Mouse (Mus musculus): ENCODE data around the gene Kmt2d.
"Not testable (repeated sequence)": the region's sequence is repeated elsewhere in the genome, so short reads cannot be mapped to it uniquely, and the experiment has no call there.

Gene Kmt2d

DNA sequence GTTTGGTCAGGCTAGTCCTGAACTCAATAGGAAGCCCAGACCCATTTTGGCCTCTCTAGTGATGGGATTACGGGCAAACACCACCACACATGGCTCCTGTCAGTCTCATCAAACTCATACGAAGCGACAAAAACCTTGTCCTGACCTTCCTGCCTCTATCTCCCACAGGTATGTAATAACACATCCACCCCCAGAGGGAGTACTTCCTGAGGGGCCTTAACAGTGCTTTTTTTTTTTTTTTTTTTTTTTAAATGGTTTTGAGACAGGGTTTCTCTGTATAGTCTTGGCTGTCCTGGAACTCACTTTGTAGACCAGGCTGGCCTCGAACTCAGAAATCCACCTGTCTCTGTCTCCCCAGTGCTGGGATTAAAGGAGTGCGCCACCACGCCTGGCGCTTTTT is 52.8 kb downstream of the Kmt2d start:
- TF ChIP-seq POU5F1 (IDR thresholded peaks at IDR 0.05; ENCODE audit: borderline replicate concordance, low read length) (no peak), NANOG (IDR thresholded peaks at IDR 0.05; ENCODE audit: borderline replicate concordance, low read length) (no peak), CTCF (conservative IDR thresholded peaks at IDR 0.05; ENCODE audit: low read length) (no peak)

DNA sequence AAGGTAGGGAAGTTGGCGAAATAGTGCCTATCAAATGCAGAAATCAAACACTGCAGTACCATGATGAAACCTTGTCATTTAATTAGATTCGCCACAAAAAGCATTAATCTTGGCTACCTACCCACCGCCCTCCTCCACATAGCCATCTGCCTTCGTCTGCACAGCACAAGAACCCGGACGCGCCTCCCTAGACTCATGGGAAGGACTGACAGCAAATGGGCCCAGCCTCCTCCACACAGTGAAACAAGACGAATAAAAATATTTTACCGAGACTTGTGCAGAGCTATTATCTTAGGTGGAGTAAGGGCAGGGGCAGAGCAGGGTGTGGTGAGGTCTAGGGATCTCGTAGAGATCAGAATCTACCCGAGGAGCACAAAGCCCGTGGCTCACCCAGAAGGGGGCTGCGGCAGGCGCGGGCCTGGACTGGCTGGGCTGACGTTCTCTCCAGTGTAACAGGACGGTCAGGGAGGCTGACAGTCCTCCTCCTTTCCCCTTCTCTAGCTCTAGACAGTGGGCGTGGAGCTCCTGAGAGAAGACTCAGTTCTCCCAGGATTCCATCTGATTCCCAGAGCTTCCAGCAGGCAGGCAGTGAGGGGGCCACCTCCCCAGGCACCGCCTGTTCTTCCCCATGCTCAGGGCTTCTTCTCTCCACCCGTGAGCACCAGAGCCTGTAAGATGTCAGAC is 58.1 kb downstream of the Kmt2d start:
- Histone ChIP-seq H3K27me3 (ENCODE audit: insufficient read depth, low read length) (peaks cover 22% of the 10 kb centered on the region), H3K9me3 (ENCODE audit: low read length) (no peaks in the 10 kb centered on the region), H3K36me3 (ENCODE audit: insufficient read depth, low read length) (peaks cover 54% of the 10 kb centered on the region), H3K4me3 (replicated peaks; ENCODE audit: low read length) (peak overlapping the region; percentile 37; the same call in 1 of the 2 replicates), H3K4me1 (replicated peaks; ENCODE audit: low read depth, low read length) (peaks cover 33% of the 10 kb centered on the region)
- no peak for TF ChIP-seq POU5F1 (IDR thresholded peaks at IDR 0.05; ENCODE audit: borderline replicate concordance, low read length)
- TF ChIP-seq CTCF (conservative IDR thresholded peaks at IDR 0.05; ENCODE audit: low read length), result no peak
- no peak for TF ChIP-seq NANOG (IDR thresholded peaks at IDR 0.05; ENCODE audit: borderline replicate concordance, low read length)

More for the DNA sequence above, 52.8 kb downstream of the Kmt2d start:
- no peaks in the 10 kb centered on the region for H3K27me3 ChIP-seq (ENCODE audit: insufficient read depth, low read length)
- H3K4me1 ChIP-seq (replicated peaks; ENCODE audit: low read depth, low read length), result peaks cover 42% of the 10 kb centered on the region
- no peaks in the 10 kb centered on the region for H3K9me3 ChIP-seq (ENCODE audit: low read length)
- H3K4me3 ChIP-seq (replicated peaks; ENCODE audit: low read length), result no peak overlapping the region
- H3K36me3 ChIP-seq (ENCODE audit: insufficient read depth, low read length), result peaks cover 58% of the 10 kb centered on the region

DNA sequence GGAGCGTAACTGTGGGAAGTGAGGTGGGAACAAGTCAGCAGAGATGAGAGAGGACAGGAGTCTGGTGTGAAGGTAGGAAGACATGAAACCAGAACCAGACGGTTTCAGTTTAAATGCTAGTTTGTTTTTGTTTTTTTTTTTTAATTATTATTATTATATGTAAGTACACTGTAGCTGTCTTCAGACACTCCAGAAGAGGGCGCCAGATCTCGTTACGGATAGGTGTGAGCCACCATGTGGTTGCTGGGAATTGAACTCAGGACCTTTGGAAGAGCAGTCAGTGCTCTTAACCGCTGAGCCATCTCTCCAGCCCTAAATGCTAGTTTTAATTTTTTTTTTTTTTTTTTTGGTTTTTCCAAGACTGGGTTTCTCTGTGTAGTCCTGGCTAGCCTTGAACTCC is 60.8 kb downstream of the Kmt2d start:
- not testable (repeated sequence) for H3K4me3 ChIP-seq (replicated peaks; ENCODE audit: low read length); H3K9me3 ChIP-seq (ENCODE audit: low read length)
- Histone ChIP-seq H3K4me1 (replicated peaks; ENCODE audit: low read depth, low read length) (peaks cover 50% of the 10 kb centered on the region), H3K36me3 (ENCODE audit: insufficient read depth, low read length) (peaks cover 38% of the 10 kb centered on the region), H3K27me3 (ENCODE audit: insufficient read depth, low read length) (peaks cover 48% of the 10 kb centered on the region)
- peak; percentile 13 for TF ChIP-seq CTCF (conservative IDR thresholded peaks at IDR 0.05; ENCODE audit: low read length)

DNA sequence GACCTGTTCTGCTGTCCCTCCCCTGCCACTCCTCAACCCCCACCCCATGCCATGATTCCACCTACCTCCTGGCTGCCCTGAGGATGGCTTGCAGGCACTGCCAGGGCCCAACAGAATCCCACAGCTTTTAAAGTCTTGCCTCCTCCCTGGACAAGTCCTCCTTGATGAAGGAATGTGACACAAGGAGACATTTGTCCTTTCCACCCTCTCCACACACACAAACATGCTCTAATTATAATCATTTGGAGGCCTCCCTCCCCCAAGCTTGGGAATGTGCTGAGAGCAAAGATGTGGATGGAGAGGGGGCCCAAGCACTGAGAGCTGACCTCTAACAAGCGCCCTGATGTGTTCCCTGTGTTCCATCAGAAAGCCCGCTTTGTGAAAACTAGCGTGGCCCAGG is 61.6 kb downstream of the Kmt2d start, which contains the start of gene Ddn:
Gene Ddn (minus strand): TSS at position 101 of the 400 bp plus-strand sequence.
- Histone ChIP-seq H3K4me3 (replicated peaks; ENCODE audit: low read length) (peak within 1 kb of the TSS; percentile 67), H3K4me1 (replicated peaks; ENCODE audit: low read depth, low read length) (peaks cover 58% of the 10 kb centered on the region), H3K27me3 (ENCODE audit: insufficient read depth, low read length) (peaks cover 56% of the 10 kb centered on the region), H3K36me3 (ENCODE audit: insufficient read depth, low read length) (peaks cover 30% of the 10 kb centered on the region), H3K9me3 (ENCODE audit: low read length) (no peaks in the 10 kb centered on the region)
- TF ChIP-seq NANOG (IDR thresholded peaks at IDR 0.05; ENCODE audit: borderline replicate concordance, low read length) (no peak), POU5F1 (IDR thresholded peaks at IDR 0.05; ENCODE audit: borderline replicate concordance, low read length) (no peak), CTCF (conservative IDR thresholded peaks at IDR 0.05; ENCODE audit: low read length) (no peak)

DNA sequence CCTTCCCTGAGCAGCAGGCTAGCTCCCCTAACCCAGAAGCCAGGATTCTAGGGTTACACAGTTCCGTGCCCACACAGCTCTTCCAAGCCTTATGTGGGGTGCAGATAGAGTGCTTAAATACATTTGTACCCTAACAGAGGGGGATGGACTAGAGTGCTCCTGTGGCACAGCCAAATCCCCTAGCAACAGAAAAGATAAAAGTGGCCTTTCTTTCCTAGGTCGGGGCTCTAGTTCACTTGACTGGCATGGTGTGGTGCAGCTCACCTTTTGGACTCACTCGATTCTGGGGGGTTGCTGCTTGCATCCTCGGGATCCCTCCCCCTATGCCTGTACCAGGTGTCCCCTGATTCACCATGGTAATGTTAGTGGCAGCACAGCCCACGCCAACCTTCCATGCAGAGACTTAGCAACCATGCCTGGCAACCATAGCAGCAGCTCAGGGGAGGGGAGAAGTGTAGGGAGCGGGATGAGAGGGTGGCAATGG is 62.3 kb downstream of the Kmt2d start:
- TF ChIP-seq NANOG (IDR thresholded peaks at IDR 0.05; ENCODE audit: borderline replicate concordance, low read length) (no peak), CTCF (conservative IDR thresholded peaks at IDR 0.05; ENCODE audit: low read length) (no peak), POU5F1 (IDR thresholded peaks at IDR 0.05; ENCODE audit: borderline replicate concordance, low read length) (no peak)
- Histone ChIP-seq H3K4me3 (replicated peaks; ENCODE audit: low read length) (peak overlapping the region; percentile 67; the same call in 1 of the 2 replicates), H3K9me3 (ENCODE audit: low read length) (no peaks in the 10 kb centered on the region)

DNA sequence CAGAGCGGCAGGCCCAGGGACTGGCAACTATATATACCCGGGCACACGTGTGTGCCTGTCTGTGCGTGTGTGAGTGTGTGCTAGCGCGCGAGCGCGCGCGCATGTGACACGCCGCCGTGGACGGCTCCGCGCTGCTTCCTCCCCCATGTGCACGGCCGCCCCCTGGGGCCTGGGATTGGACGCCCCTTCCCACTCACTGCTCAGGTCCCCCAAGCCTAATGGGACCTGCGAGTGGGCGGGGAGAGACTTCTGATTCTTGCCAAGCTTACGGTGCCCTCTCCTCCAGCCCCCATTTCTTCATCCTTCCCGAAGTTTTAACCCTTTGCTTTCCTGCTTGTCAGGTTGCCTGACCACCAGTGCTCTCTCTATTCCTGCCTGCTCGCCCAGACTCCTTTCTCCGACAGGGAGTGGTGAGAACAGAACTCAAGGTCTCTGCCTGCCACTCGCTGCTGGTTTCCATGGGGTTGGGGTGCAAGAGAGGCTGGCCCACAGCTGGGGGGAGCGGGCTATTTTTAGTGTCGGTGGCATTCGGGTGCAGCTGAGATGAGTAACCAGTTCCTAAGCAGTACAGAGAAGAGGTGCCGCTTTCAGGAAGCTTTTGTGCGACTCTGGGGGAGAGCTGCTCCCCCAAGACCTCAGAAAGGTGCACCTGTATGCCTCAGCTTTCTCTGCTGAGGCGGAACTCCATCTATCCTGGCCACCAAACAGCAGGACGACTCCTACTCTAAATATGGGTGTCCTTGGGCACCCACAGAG is 62.9 kb downstream of the Kmt2d start:
- Histone ChIP-seq H3K4me3 (replicated peaks; ENCODE audit: low read length) (peak overlapping the region; percentile 67), H3K9me3 (ENCODE audit: low read length) (no peaks in the 10 kb centered on the region), H3K27me3 (ENCODE audit: insufficient read depth, low read length) (peaks cover 70% of the 10 kb centered on the region), H3K36me3 (ENCODE audit: insufficient read depth, low read length) (peaks cover 18% of the 10 kb centered on the region), H3K4me1 (replicated peaks; ENCODE audit: low read depth, low read length) (peaks cover 58% of the 10 kb centered on the region)
- TF ChIP-seq NANOG (IDR thresholded peaks at IDR 0.05; ENCODE audit: borderline replicate concordance, low read length) (no peak), POU5F1 (IDR thresholded peaks at IDR 0.05; ENCODE audit: borderline replicate concordance, low read length) (no peak), CTCF (conservative IDR thresholded peaks at IDR 0.05; ENCODE audit: low read length) (no peak)

More for the DNA sequence above, 62.3 kb downstream of the Kmt2d start:
- H3K4me1 ChIP-seq (replicated peaks; ENCODE audit: low read depth, low read length), result peaks cover 58% of the 10 kb centered on the region
- peaks cover 24% of the 10 kb centered on the region for H3K36me3 ChIP-seq (ENCODE audit: insufficient read depth, low read length)
- peaks cover 63% of the 10 kb centered on the region for H3K27me3 ChIP-seq (ENCODE audit: insufficient read depth, low read length)

DNA sequence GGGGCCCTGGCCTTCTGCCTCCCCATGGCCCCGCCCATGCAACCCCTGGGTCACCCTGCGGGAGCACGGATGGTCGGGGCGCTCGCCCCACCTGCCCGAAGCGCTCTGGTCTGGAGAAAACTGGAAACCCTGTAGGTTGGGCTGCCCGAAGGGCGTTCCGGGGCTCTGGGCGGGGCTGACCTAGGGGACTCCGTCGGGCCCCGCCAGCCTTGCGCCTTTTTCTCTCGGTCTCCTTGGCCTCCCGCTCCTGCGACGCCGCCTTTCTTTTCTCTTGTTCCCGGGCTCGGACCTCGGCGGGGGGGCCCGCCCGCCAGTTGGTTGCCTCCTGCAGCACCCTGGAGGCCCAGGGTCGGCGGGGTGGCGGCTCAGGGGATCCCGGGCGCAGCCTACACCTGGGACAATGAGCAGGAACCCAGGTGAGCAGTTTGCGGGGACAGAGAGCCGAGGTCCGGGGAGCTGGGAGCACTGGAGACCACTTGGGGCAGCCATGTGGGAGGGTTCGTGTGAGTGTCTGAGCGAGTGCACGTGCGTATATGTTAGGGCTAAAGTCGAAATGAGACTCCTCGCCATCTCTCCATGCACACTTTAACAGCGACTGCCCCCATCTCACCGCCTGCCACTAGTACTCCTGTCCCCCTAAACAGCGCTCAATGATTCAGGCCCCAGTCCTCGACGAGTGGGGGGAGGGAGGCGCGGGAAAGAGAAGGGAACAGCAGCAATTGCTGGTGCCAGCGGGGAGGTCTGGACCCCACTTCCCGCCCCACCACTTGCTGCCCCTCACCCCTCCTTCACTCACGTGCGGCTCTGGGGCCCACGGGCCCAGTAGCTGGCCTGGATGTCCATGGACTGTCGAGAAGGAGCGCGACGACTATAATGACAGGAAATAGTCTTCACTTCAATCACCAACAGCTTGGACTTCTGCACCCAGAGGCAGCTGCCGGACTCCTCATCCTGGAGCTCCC is 63.9 kb downstream of the Kmt2d start:
- H3K9me3 ChIP-seq (ENCODE audit: low read length), result no peaks in the 10 kb centered on the region
- H3K4me1 ChIP-seq (replicated peaks; ENCODE audit: low read depth, low read length), result peaks cover 56% of the 10 kb centered on the region
- TF ChIP-seq CTCF (conservative IDR thresholded peaks at IDR 0.05; ENCODE audit: low read length) (no peak), POU5F1 (IDR thresholded peaks at IDR 0.05; ENCODE audit: borderline replicate concordance, low read length) (no peak), NANOG (IDR thresholded peaks at IDR 0.05; ENCODE audit: borderline replicate concordance, low read length) (no peak)
- peaks cover 80% of the 10 kb centered on the region for H3K27me3 ChIP-seq (ENCODE audit: insufficient read depth, low read length)
- H3K36me3 ChIP-seq (ENCODE audit: insufficient read depth, low read length), result peaks cover 11% of the 10 kb centered on the region
- H3K4me3 ChIP-seq (replicated peaks; ENCODE audit: low read length), result peak overlapping the region; percentile 72
